Mouse (Mus musculus) thymus, postnatal 10 days (tissue): Measurements from ENCODE around the gene Cdkn1a.
"Not testable (repeated sequence)": the region's sequence is repeated elsewhere in the genome, so short reads cannot be mapped to it uniquely, and the experiment has no call there.

ENCODE experiments used
- DNase-seq, 2 experiments: peaks; one replicate each; pipeline ENCODE4 v3.0.0; 2021; ENCODE audit warnings: low spot score in 2 of 2

Gene Cdkn1a

DNA sequence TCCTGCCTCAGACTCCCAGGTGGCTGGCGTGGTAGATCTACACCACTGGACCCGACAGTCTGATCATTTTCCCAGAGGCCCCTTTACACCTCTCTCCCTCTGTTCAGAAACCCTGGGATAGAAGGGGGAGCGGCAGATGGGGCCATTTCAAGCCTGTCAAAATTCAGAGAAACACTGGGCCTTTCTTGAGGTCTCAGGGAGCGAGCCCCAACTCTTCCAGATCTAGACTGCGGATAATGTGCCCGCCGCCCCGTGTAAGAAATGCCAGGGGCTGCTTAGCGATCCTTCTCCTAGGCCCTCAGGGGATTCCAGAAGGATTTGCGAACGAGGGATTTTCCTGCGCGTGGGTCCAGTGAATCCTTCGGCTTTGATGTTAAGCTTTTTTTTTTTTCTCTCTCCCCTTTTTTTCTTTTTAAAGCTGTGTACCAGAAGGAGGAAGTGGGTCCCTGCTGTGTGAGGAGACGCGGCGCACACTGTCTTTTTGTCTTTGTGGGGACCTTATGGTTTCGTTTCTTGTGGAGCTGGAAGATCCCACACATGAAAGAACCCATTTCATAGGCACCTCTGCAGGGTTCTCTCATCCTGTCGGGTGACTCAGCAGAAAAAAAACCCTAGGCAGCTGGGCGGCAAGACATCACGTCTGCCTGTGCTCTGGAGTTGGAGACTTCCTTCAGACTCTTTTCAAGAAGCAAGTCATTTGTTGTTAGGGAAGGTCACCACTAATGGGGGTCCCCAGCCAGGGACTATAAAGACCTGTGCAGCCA is 9.0 kb upstream of the Cdkn1a start:
- DNase-seq = peak; percentile 58 to 59

DNA sequence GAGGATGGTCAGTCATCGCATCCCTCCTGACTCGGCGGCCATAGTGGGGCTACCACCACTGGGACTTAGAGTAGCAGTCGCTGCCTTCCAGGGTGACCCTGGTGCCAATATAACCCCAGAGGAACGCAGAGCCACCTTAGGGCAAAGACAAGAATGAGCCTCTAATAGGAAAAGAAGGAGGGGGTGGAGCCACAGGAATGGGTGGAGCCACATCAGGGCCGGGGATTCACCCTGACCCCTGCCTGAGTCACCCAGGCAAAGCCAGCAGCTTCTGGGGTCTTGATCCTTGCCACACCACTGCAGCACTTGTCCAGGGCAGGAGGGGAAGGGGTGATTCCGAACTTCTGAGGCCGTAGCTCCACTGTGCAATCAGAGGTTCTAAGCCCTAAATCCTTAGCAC is 7.2 kb upstream of the Cdkn1a start:
- no peak for DNase-seq

DNA sequence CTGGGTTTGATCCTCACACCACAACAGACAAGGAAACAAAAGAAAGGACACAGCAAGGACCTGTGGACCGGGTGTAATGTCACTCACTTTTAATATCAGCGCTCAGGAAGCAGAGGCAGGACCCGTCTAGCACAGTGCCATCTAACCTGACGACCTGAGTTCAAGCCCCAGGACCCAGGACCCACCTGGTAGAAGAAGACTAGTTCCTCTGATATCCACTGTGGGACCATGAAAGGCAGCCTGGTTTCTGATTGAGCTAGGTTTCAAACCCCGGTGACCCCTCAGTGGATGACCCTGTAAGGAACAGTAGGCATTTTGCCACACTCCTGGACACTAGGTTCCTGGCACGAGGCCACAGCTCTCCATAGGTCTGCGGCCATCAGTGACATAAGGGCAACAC is 6.1 kb upstream of the Cdkn1a start:
- no peak for DNase-seq

DNA sequence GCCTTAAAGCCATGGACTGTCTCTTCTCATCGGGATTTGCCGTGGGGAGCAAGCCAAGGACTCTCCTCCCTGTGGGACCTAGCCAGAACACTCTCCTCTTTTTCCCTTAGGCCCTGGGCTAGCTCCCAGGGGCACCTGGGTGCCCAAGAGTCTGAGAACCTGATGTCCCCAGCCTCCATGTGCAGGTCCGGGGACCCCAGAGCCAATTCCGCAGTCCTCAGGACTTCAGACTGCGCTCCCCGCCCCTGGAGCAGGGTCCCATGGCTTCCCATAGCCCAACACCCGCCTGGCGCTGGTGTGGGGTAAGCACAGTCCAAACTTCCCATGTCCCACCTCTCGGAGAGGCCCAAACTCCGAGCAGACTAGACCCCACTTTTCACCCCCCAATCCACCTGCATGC is 5.5 kb upstream of the Cdkn1a start:
- DNase-seq = no peak

DNA sequence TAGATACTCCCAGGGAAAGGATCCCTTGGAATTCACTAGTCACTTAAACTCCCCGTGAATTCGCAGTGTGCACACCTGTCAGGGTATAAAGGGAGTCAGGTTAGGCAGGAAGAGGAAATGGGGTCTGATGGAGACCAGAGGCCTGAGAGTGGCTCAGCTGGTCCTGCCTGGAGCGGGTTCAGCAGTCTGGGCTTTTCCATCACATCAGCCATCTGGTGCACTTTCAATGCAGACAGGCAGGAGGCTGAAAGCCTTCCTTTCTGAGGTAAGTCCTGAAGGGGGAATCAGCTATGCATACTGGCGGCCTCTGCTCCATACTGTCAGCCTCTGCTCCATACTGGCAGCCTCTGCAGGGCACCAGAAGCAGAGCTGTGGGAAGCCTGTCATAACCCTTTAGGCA is 3.9 kb upstream of the Cdkn1a start:
- no peak for DNase-seq

DNA sequence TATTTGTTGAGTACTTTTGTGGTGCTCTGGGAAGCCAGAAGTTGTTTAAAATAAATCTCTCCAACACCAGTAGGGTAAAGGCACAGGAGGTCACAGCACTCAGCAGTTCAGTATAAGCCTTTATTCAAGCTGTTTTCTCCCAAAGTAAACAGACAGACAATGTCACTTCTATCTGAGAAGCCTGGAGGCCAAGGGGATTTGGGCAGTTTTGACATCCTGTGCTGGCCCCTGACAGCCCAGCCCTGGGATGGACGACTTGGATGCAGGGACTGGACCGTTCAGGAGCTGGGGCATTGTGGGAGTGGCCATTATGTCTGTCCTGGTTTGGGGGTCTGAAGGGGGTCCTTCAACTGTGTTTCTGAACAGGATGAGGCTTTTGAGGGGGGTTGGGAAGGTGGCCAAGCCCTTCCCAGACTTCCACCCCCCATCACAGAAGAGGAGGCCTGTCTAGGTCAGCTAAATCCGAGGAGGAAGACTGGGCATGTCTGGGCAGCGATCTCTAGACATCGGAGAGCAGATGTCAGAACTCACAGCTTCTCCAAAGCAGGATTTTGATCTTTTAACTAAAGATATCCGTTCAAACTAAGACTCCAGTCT is 670 bp downstream of the Cdkn1a start:
- no peak for DNase-seq

DNA sequence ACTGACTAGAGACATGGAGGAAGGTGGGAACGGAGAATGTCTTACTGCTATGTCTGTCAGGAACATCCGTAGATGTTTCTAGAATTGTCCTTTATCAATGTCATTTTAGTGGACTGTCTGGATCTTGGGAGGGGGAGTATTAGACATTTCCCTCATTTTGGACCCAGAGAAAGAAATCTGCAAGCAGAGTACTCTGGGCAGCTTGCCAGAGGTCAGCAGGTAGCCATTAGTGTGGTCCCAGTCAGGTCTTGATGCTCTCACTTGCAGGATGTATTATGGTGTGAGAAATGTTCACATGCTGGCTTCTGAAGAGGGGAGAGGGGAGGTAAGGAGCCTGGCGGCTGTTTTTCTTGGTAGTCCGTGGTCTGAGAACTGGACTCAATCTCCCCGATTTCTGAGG is 1.7 kb downstream of the Cdkn1a start:
- no peak for DNase-seq

DNA sequence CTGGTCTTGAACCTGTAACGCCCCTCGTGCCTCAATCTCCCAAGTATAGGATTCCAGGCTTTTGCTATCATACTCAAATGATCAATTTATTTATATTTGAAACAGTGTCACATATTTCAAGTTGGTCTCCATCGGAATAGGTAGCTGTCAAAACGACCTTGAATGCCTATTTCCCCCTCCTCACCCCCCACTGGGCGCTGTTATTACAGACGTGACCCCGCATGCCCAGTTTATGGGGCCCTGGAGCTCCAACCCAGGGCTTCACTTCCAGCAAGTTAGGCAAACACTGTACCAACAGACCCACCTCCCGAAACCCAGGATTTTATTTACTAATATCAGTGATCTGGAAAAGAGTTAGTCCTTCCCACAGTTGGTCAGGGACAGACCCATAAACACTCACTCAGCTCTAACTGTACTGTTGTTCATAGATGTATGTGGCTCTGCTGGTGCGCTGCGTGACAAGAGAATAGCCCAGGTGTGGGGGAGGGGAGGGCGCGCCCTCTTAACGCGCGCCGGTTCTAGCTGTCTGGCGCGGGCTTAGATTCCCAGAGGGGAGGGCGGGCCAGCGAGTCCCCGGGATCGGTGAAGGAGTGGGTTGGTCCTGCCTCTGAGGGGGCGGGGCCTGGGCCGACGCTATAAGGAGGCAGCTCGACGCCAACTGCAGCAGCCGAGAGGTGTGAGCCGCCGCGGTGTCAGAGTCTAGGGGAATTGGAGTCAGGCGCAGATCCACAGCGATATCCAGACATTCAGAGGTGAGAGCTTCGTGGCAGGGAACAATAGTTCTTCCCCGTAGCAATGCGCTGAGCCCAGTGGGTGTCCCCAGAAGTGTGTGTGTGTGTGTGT is 2.6 kb downstream of the Cdkn1a start:
- DNase-seq = peak; percentile 55 to 58

DNA sequence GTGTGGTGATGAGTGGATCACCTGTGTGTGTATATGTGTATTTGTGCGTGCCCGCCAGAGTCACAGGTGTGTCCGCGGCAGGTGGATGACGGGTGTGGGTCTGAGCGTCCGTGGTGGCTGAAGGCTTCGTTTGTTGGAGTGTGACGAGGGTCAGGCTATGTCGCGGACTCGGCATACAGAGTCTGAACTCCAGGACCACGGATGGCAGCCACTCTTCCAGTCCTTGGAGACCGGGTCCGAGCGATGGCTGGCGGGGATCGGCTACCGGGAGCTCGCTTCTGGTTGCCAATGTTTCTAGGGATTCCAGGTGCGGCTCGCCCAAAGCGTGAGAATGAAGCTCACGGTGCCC is 3.2 kb downstream of the Cdkn1a start:
- no peak for DNase-seq

DNA sequence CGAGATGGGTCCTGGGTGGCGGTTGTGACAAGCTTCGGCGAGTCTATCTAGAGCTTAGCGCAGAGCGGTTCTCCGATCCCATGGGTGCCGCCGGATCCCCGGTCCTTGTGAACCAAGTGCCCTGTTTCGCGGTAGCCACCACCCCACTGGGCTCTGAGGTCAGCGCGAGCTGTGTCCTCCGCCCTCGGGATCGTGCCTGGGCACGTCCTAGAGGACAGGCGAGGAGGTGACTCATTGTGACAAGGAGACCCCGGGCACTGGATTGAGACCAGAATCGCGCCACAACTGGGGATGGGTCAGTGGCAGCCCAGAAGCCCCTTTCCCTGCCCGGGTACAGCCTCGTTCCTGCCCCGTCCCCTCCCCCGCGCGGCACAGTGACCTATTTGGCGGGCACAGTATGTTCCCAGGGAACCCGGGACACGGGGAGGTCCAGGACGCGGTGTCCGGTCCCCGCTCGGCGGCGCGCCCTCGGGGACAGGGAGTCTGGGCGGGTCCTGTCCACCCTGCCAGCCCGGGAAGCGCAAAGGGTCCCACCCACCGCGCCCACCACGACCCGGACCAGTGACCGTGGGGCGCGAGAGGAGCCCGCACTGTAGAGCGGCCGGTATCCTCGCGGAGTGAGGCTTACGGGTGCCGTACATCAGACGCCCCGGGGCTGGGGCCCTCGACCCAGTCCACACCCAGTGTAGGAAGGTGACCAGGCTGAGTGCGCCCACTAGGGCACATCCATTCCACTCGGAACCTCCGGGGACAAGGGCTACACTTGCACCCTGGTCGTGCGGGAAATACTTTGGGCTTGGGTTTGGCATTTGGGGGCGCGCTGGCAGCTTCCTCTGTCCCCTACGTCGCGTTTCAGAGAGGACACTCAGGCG is 3.8 kb downstream of the Cdkn1a start:
- peak in 1 of 2 experiments; percentile 20 for DNase-seq

DNA sequence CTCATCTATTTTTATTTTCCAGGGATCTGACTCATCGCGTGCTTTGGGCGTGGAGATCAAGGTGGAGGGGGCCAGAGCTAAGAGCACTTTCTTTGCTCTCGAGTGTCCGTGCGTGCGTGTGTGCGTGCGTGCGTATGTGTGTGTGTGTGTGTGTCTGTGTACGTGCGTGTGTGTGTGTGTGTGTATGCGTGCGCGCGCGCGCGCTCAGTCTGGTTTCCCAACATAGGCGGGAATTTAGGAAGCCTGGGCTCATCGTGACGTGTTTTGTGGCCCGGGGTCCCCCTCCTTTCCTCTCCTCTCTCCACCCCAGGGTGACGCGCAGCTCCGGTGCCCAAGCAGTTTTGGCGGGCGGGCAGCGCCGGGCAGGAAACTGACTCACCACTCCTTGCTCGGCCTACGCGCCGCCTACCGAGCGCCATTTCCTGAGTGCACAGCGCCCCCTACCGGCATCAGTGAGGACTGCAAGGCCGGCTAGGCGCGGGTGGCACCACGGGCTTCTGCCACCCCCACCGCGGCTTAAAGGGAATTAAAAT is 4.5 kb downstream of the Cdkn1a start:
- peak; percentile 86 to 96 for DNase-seq

DNA sequence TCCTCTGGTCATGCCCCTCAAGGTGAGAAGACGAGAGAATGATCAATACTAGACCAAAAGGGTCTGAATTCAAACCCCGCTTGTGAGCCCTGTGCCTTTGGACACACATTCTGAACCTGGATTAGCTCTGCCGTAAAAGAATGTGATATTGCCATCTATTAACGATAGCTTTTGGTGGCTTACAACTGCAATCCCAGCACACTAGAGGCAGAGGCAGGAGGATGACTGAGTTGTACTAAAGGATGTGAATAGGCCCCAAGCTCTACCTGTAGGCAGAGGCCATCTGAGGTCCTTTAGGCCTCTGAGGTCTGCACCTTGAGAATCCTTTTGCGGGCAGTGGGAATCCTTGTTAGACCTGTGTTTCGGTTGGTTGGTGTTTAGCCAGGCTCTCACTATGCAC is 5.5 kb downstream of the Cdkn1a start:
- DNase-seq = no peak

DNA sequence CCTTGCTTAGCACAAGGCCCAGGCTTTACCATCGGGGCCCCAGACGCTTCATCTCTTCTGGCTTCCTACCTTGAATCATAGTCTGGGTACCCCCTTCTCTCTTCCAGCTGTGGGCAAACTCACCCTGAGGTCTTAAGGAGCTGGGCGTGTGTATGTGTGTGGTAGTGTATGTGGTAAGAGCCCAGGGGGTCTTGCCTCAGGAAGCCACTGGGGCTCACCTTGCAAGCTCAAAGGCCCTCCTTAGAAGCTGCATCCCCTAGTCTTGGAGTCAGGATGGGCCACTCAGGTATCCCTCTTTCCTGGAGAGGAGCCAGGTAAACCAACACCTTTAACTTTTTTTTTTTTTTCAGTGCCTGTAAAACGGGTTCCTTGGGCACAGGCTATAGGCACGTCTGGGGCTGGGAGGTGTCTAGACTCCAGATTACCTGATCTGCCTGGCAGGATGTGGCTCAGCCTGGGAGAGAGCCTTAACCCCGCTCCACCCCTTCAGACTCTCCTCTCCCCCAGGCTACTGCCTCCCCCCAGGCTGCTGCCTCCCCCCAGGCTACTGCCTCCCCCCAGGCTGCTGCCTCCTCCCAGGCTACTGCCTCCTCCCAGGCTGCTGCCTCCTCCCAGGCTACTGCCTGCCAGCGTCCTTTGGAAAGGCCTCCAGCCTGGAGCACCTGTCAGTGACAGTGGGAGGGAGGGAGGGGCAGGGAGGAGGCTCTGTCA is 6.2 kb downstream of the Cdkn1a start:
- peak in 1 of 2 experiments; percentile 3 for DNase-seq

DNA sequence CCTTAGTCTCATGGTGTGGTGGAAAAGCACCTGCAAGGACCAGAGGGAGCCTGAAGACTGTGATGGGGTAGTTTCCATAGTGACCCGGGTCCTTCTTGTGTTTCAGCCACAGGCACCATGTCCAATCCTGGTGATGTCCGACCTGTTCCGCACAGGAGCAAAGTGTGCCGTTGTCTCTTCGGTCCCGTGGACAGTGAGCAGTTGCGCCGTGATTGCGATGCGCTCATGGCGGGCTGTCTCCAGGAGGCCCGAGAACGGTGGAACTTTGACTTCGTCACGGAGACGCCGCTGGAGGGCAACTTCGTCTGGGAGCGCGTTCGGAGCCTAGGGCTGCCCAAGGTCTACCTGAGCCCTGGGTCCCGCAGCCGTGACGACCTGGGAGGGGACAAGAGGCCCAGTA is 7.5 kb downstream of the Cdkn1a start:
- DNase-seq = peak in 1 of 2 experiments; percentile 2

DNA sequence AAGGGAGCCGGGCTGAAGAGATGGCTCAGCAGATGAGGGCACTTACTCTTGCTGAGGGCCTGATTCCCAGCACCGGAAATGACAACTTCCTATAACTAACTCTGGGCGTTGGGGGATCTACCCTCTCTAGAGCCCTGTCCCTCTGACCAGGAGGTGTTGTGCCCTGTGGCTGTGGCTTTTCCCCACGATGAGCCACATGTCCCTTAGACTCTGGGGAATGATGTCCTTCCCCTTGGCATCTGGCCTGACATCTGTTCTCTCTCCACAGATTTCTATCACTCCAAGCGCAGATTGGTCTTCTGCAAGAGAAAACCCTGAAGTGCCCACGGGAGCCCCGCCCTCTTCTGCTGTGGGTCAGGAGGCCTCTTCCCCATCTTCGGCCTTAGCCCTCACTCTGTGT is 8.3 kb downstream of the Cdkn1a start:
- peak in 1 of 2 experiments; percentile 2 for DNase-seq

DNA sequence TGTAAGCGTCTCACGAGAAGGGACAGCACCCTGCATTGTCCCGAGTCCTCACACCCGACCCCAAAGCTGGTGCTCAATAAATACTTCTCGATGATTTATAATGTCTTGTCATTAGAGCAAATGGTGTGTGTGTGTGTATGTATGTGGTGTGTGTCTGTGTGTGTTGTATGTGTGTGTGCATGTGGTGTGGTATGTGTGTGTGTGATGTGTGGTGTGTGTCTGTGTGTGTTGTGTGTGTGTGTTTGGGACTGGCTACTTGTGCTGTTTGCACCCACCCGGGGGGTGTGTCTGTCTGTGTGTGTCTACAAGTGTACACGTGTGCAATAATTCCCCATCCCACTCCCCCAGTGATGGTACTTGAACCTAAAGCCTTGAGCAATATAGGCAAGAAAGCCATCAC is 9.9 kb downstream of the Cdkn1a start:
- DNase-seq = no peak

DNA sequence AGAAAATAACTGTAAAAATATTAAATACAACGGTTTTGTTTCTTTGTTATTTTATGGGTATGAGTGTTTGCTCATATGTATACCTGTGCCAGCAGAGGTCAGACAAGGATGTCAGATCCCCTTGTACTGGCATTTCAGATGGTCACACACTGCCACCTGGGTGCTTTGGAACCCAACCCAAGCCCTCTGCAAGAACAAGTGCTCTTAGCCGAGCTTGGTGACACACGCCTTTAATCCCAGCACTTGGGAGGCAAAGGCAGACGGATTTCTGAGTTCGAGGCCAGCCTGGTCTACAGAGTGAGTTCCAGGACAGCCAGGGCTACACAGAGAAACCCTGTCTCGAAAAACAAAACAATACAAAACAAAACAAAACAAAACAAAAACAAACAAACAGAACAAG is 19.6 kb downstream of the Cdkn1a start:
- not testable (repeated sequence) for DNase-seq

DNA sequence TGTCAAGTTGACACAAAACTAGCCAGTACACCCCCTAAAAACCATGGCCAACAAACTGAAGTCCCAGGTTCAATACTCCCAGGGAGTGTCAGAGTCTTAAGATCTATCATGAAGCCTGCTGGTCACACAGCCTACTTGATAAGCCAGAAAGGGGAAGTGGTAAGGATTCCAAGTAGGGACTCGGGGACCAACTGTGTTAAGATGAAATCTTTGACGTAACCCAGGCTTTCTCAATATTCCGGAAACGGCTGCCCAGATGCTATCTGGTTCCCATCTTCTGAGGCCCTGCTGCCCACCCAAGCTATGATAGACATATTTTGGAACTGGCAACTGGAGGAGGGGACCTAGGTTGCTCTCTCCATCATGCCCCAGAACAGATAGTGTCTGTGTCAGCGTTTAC is 20.6 kb downstream of the Cdkn1a start:
- no peak for DNase-seq

DNA sequence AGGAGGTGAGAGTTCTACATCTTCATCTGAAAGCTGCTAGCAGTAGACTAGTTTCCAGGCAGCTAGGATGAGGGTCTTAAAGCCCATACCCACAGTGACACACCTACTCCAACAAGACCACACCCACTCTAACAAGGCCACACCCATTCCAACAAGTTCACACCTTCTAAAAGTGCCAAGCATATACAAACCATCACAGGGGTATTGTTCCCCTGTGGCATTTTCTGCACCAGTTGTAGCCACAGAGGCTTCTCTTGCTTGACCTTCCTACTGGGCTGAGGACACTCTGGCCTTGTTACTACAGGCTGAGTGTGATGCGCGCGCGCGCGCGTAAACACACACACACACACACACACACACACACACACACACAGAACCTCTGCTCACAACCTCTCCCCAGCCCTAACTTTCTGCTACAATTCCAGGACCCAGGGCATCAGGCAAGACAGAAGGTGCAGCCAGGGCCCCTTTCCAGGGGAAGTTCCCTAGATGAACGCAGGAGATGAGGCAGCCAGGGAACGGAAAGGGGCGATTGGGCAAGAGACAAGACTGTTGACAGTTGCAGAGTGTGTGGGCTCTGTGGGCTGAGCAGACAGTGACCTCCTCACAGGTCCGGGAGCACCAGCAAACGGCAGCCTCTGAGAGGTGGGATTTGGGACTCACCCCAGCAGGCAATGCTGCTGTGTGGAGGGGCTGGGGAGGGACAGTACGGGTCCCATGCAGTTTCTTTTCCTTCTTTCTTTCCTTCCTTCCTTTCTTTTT is 23.0 kb downstream of the Cdkn1a start, which contains the start of gene Rab44:
Gene Rab44, plus strand, starts transcription at position 555 of the 762 bp plus-strand sequence.
- DNase-seq = no peak

DNA sequence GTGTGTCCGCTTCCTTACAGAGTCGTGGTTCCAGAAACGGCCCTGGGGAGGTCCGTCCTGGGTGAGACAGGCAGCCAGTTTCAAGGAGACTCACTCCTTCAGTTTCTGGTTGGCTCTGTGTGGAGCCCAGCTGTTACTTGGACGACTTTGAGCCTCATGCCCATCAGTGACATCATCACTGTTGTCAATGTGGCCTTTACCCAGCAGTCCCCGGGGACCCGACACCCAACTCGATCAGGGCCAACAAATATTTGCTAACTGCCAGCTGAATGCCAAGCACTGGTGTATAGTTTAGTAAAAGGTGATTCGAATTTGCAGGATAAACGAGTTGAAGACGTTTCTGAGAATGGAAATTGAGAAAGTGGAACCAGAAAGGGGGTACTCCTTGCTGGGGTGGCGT is 25.2 kb downstream of the Cdkn1a start:
- DNase-seq = no peak
